Mouse (Mus musculus) bone marrow, adult 2 months (tissue): ENCODE measurements around the gene Inmt. TPM values are rescaled to one million over a fixed set of nuclear protein-coding genes. Genes with fewer than 3 reads are reported as not detected.

Experiments
- H3K27ac ChIP-seq: fragments of 200-500 bp; 2 replicates; pipeline ENCODE4 v1.5.1; 2012; ENCODE audit warnings: low read depth, mild to moderate bottlenecking, control low read depth, inconsistent platforms, low read length; ENCODE audit not compliant: control insufficient read depth, poor library complexity, insufficient read depth
- H3K4me1 ChIP-seq: fragments of 200-500 bp; 2 replicates; pipeline ENCODE4 v1.6.1; 2011; ENCODE audit warnings: low read length; ENCODE audit not compliant: control insufficient read depth, insufficient read depth
- H3K4me3 ChIP-seq: fragments of 200-500 bp; replicated peaks from 2 replicates; pipeline ENCODE3; 2011; ENCODE audit warnings: mild to moderate bottlenecking, low read depth, low read length, control low read depth; ENCODE audit not compliant: control insufficient read depth
- CTCF ChIP-seq: fragments of 200-500 bp; IDR thresholded peaks from 2 replicates; pipeline ENCODE4 v1.5.1; 2011; ENCODE audit warnings: low read length, control low read depth; ENCODE audit not compliant: control insufficient read depth, insufficient read depth
- POLR2A ChIP-seq: fragments of 200-500 bp; IDR thresholded peaks from 2 replicates; pipeline ENCODE4 v1.6.1; 2011; ENCODE audit warnings: low read depth, mild to moderate bottlenecking, control low read depth, low read length, borderline replicate concordance; ENCODE audit not compliant: control insufficient read depth
- WGBS: fragments of 180-500 bp; shearing (Covaris S2); methylation state at CpG from one replicate; pipeline ENCODE4 v1.1.7; 2018; 5-methylcytosine and 5-hydroxymethylcytosine counted together
- polyA plus RNA-seq: library from polyadenylated mRNA; stranded (reverse); fragments of >200 nt; gene quantifications from 2 replicates; pipeline ENCODE4 v1.2.4, GENCODE M21; 2011; ENCODE audit warnings: low replicate concordance; ENCODE audit not compliant: missing spikeins, insufficient read depth, insufficient read length

Gene Inmt
- 2.4 and 14.7 TPM in 2 replicates for polyA plus RNA-seq

GRCm38 (mm10) chr6:55174741-55175181 lies at the start of gene Inmt:
Inmt (minus strand) TSS chr6:55175043.
- WGBS, result 39% methylated on average over 1 of the region's 1 CpGs
- Histone ChIP-seq H3K4me3 (no peak within 1 kb of the TSS), H3K27ac (no peak within 1 kb of the TSS), H3K4me1 (no peaks in the 10 kb centered on the region)
- TF ChIP-seq CTCF, result no peak
- no peak for TF ChIP-seq POLR2A

GRCm38 (mm10) chr6:55223986-55224385 lies 49.1 kb upstream of the Inmt start:
- 92% methylated on average over 8 of the region's 8 CpGs for WGBS

GRCm38 (mm10) chr6:55218232-55218631 lies 43.4 kb upstream of the Inmt start:
- 90% methylated on average over 9 of the region's 9 CpGs for WGBS
- no peak for TF ChIP-seq POLR2A
- TF ChIP-seq CTCF, result no peak
- Histone ChIP-seq H3K4me1 (no peaks in the 10 kb centered on the region), H3K27ac (no peak overlapping the region), H3K4me3 (no peak overlapping the region)

More at GRCm38 (mm10) chr6:55223986-55224385, 49.1 kb upstream of the Inmt start:
- H3K27ac ChIP-seq, result no peak overlapping the region
- TF ChIP-seq POLR2A, result no peak
- no peak for TF ChIP-seq CTCF
- H3K4me3 ChIP-seq, result no peak overlapping the region
- H3K4me1 ChIP-seq, result no peaks in the 10 kb centered on the region

- no peak overlapping the region for H3K4me3 ChIP-seq
- 87% methylated on average over 3 of the region's 3 CpGs for WGBS
- TF ChIP-seq POLR2A, result no peak
- no peak for TF ChIP-seq CTCF
- H3K27ac ChIP-seq, result no peak overlapping the region
- no peaks in the 10 kb centered on the region for H3K4me1 ChIP-seq
These were observed 39.7 kb upstream of the Inmt start for GRCm38 (mm10) chr6:55214541-55214940.

GRCm38 (mm10) chr6:55210423-55211365 lies 35.9 kb upstream of the Inmt start:
- Histone ChIP-seq H3K4me1 (no peaks in the 10 kb centered on the region), H3K27ac (no peak overlapping the region), H3K4me3 (no peak overlapping the region)
- WGBS, result 81% methylated on average over 15 of the region's 15 CpGs
- no peak for TF ChIP-seq CTCF
- TF ChIP-seq POLR2A, result no peak

- H3K4me3 ChIP-seq, result no peak overlapping the region
- H3K4me1 ChIP-seq, result no peaks in the 10 kb centered on the region
- TF ChIP-seq CTCF, result no peak
- no peak for TF ChIP-seq POLR2A
- WGBS, result 77% methylated on average over 8 of the region's 8 CpGs
- no peak overlapping the region for H3K27ac ChIP-seq
These were observed 32.9 kb upstream of the Inmt start for GRCm38 (mm10) chr6:55207786-55208185.

GRCm38 (mm10) chr6:55203931-55204330 lies 29.1 kb upstream of the Inmt start:
- no peak overlapping the region for H3K27ac ChIP-seq
- no peaks in the 10 kb centered on the region for H3K4me1 ChIP-seq
- H3K4me3 ChIP-seq, result no peak overlapping the region
- 98% methylated on average over 3 of the region's 3 CpGs for WGBS
- TF ChIP-seq CTCF (no peak), POLR2A (no peak)
